Mouse (Mus musculus) v-Abl transformed pro-B cells (cell line): ENCODE measurements around the gene Glod4.

ENCODE experiments used
- in situ Hi-C, 2 experiments: fragments of 400-800 bp; cut with MboI; formaldehyde crosslinking; loops; one replicate each; pipeline ENCODE4 v1.15.1; 2025; ENCODE audit not compliant: unreplicated experiment in 2 of 2

Glod4 gene

GRCm38 (mm10) chr11:76099193-76099975, 144.1 kb downstream of the Glod4 start:
- in situ Hi-C loops = no loop called here

GRCm38 (mm10) chr11:76093610-76094009, 149.9 kb downstream of the Glod4 start:
- in situ Hi-C loops = no loop called here

- in situ Hi-C loops = loop anchor here (5.0 to 10.0 kb wide), 3 partner anchors 83 to 315 kb away; partner anchors contain the start of gene Timm22 (in 1 of the 2)
Observed at GRCm38 (mm10) chr11:76089776-76090175, 153.7 kb downstream of the Glod4 start.

GRCm38 (mm10) chr11:76088506-76088905, 155.0 kb downstream of the Glod4 start:
- in situ Hi-C loops = loop anchor here (5.0 to 10.0 kb wide), 3 partner anchors 84 to 316 kb away; partner anchors contain the start of gene Timm22 (in 1 of the 2)

GRCm38 (mm10) chr11:76085898-76086591, 157.5 kb downstream of the Glod4 start:
- in situ Hi-C loops = loop anchor here (5.0 to 10.0 kb wide), 3 partner anchors 86 to 319 kb away; partner anchors contain the start of gene Timm22 (in 1 of the 2)

GRCm38 (mm10) chr11:76084943-76085342, 158.6 kb downstream of the Glod4 start:
- in situ Hi-C loops = loop anchor here (5.0 to 10.0 kb wide), 3 partner anchors 87 to 320 kb away; partner anchors contain the start of gene Timm22 (in 1 of the 2)

GRCm38 (mm10) chr11:76083941-76084367, 159.6 kb downstream of the Glod4 start:
- in situ Hi-C loops = loop anchor here in 1 of 2 experiments (10.0 kb wide), 1 partner anchor 321 kb away; the partner anchor contains the start of gene Timm22

GRCm38 (mm10) chr11:76081048-76081640, 162.4 kb downstream of the Glod4 start:
- in situ Hi-C loops = loop anchor here in 1 of 2 experiments (10.0 kb wide), 1 partner anchor 324 kb away; the partner anchor contains the start of gene Timm22

GRCm38 (mm10) chr11:76080293-76080692, 163.2 kb downstream of the Glod4 start:
- in situ Hi-C loops = loop anchor here in 1 of 2 experiments (10.0 kb wide), 1 partner anchor 325 kb away; the partner anchor contains the start of gene Timm22

- in situ Hi-C loops = no loop called here
Observed at GRCm38 (mm10) chr11:76077341-76077740, 166.2 kb downstream of the Glod4 start.

- in situ Hi-C loops = no loop called here
Observed at GRCm38 (mm10) chr11:76074296-76075093, 169.0 kb downstream of the Glod4 start.
